Mouse (Mus musculus) heart, adult 2 months (tissue): ENCODE data around the gene Kirrel3. TPM values are rescaled to one million over a fixed set of nuclear protein-coding genes. Genes with fewer than 3 reads are reported as not detected.

Experiments used
- DNase-seq, 2 experiments: peaks; one replicate each; pipeline ENCODE4 v3.0.0; 2021
- H3K27ac ChIP-seq: fragments of 200-600 bp; 2 replicates; pipeline ENCODE4 v1.8.1; 2022
- H3K27me3 ChIP-seq: fragments of 200-500 bp; 2 replicates; pipeline ENCODE4 v1.6.1; 2012; ENCODE audit warnings: mild to moderate bottlenecking, low read length, inconsistent platforms, mixed read lengths; ENCODE audit not compliant: control insufficient read depth, insufficient read depth
- H3K36me3 ChIP-seq: fragments of 200-500 bp; 2 replicates; pipeline ENCODE4 v1.6.1; 2012; ENCODE audit warnings: low read length, inconsistent platforms; ENCODE audit not compliant: control insufficient read depth, insufficient read depth
- H3K4me1 ChIP-seq: fragments of 200-500 bp; 2 replicates; pipeline ENCODE4 v1.6.1; 2011; ENCODE audit warnings: low read length; ENCODE audit not compliant: control insufficient read depth, insufficient read depth
- H3K4me3 ChIP-seq: fragments of 200-600 bp; 2 replicates; pipeline ENCODE4 v1.8.1; 2022
- H3K79me2 ChIP-seq: fragments of 200-500 bp; replicated peaks from 2 replicates; pipeline ENCODE4 v1.6.1; 2012; ENCODE audit warnings: mild to moderate bottlenecking, inconsistent platforms, low read length, moderate library complexity, mixed read lengths; ENCODE audit not compliant: control insufficient read depth, insufficient read depth
- H3K9ac ChIP-seq: fragments of 200-500 bp; 2 replicates; pipeline ENCODE4 v1.6.1; 2012; ENCODE audit warnings: low read depth, mild to moderate bottlenecking, control low read depth, inconsistent platforms, low read length, mixed read lengths
- CTCF ChIP-seq: fragments of 200-600 bp; IDR thresholded peaks from 2 replicates; pipeline ENCODE4 v1.8.1; 2022; ENCODE audit warnings: antibody characterized with exemption, mild to moderate bottlenecking, moderate library complexity
- EP300 ChIP-seq: fragments of 200-500 bp; IDR thresholded peaks from 2 replicates; pipeline ENCODE4 v1.6.1; 2011; ENCODE audit warnings: low read depth, low read length, control low read depth; ENCODE audit not compliant: insufficient read depth
- POLR2A ChIP-seq: fragments of 200-500 bp; IDR thresholded peaks from 2 replicates; pipeline ENCODE4 v1.6.1; 2011; ENCODE audit warnings: mild to moderate bottlenecking, low read depth, low read length, control low read depth; ENCODE audit not compliant: insufficient read depth
- WGBS: fragments of 180-500 bp; shearing (Covaris S2); methylation state at CpG from one replicate; pipeline ENCODE4 v1.1.7; 2018; 5-methylcytosine and 5-hydroxymethylcytosine counted together
- intact Hi-C: fragments of 180-260 bp; cut with DNase I; formaldehyde crosslinking; loops from one replicate; pipeline ENCODE4 v1.15.1; 2025
- polyA plus RNA-seq: library from polyadenylated mRNA; depleted of rRNA; stranded (reverse); fragments of >200 nt; gene quantifications from 2 replicates; pipeline ENCODE4 v1.2.3, GENCODE M21; 2012
- total RNA-seq, 2 experiments: library from RNA; stranded (reverse); gene quantifications; 2 replicates each; pipeline ENCODE4 v1.2.3; 2021

The Kirrel3 gene
- total and polyA plus RNA-seq, 3 experiments: 0.18 to 0.59 (median 0.57) TPM

- peaks cover 10% of the 10 kb centered on the region for H3K36me3 ChIP-seq
- no peak overlapping the region for H3K27ac ChIP-seq
- WGBS: 91% methylated on average over 3 of the region's 3 CpGs
- no peak overlapping the region for H3K9ac ChIP-seq
- peaks cover 16% of the 10 kb centered on the region for H3K4me1 ChIP-seq
- H3K4me3 ChIP-seq: no peak overlapping the region
- H3K27me3 ChIP-seq: no peaks in the 10 kb centered on the region
- H3K79me2 ChIP-seq: 0 out of 2 replicates have a peak, but pooled peaks cover 2% of the 10 kb centered on the region
- DNase-seq: peak in 1 of 2 experiments; percentile 1
- intact Hi-C loops: no loop called here
- no peak for TF ChIP-seq CTCF
- TF ChIP-seq POLR2A: no peak
- TF ChIP-seq EP300: no peak
These were observed 568.0 kb downstream of the Kirrel3 start for GRCm38 (mm10) chr9:35053669-35054068.

GRCm38 (mm10) chr9:35055528-35056330 lies 570.0 kb downstream of the Kirrel3 start:
- Histone ChIP-seq H3K27ac (no peak overlapping the region), H3K4me1 (peaks cover 17% of the 10 kb centered on the region), H3K27me3 (no peaks in the 10 kb centered on the region), H3K36me3 (peaks cover 8% of the 10 kb centered on the region), H3K9ac (no peak overlapping the region), H3K4me3 (no peak overlapping the region), H3K79me2 (0 out of 2 replicates have a peak, but pooled peaks cover 2% of the 10 kb centered on the region)
- peak in 1 of 2 experiments; percentile 19 for DNase-seq
- intact Hi-C loops: no loop called here
- TF ChIP-seq CTCF: no peak
- no peak for TF ChIP-seq EP300
- TF ChIP-seq POLR2A: no peak
- WGBS: 77% methylated on average over 11 of the region's 11 CpGs

- WGBS: 84% methylated on average over 3 of the region's 3 CpGs
- peaks cover 15% of the 10 kb centered on the region for H3K4me1 ChIP-seq
- no peak overlapping the region for H3K27ac ChIP-seq
- no peak overlapping the region for H3K9ac ChIP-seq
- H3K36me3 ChIP-seq: peaks cover 9% of the 10 kb centered on the region
- H3K4me3 ChIP-seq: no peak overlapping the region
- TF ChIP-seq EP300 (no peak), CTCF (no peak), POLR2A (no peak)
- H3K79me2 ChIP-seq: 0 out of 2 replicates have a peak, but pooled peaks cover 2% of the 10 kb centered on the region
- no peak for DNase-seq
- H3K27me3 ChIP-seq: no peaks in the 10 kb centered on the region
- intact Hi-C loops: no loop called here
These were observed 570.9 kb downstream of the Kirrel3 start for GRCm38 (mm10) chr9:35056611-35057010.

GRCm38 (mm10) chr9:35057631-35058030 lies 571.9 kb downstream of the Kirrel3 start:
- Histone ChIP-seq H3K36me3 (peaks cover 10% of the 10 kb centered on the region), H3K4me3 (no peak overlapping the region), H3K79me2 (0 out of 2 replicates have a peak, but pooled peaks cover 2% of the 10 kb centered on the region), H3K9ac (no peak overlapping the region), H3K27me3 (no peaks in the 10 kb centered on the region), H3K4me1 (peaks cover 17% of the 10 kb centered on the region), H3K27ac (no peak overlapping the region)
- 89% methylated on average over 6 of the region's 6 CpGs for WGBS
- DNase-seq: no peak
- TF ChIP-seq EP300 (no peak), CTCF (no peak), POLR2A (no peak)
- intact Hi-C loops: no loop called here

- Histone ChIP-seq H3K36me3 (peaks cover 10% of the 10 kb centered on the region), H3K4me3 (no peak overlapping the region), H3K79me2 (0 out of 2 replicates have a peak, but pooled peaks cover 2% of the 10 kb centered on the region), H3K27ac (no peak overlapping the region), H3K27me3 (no peaks in the 10 kb centered on the region), H3K4me1 (peaks cover 17% of the 10 kb centered on the region), H3K9ac (no peak overlapping the region)
- intact Hi-C loops: no loop called here
- no peak for TF ChIP-seq POLR2A
- no peak for TF ChIP-seq EP300
- no peak for TF ChIP-seq CTCF
- 83% methylated on average over 4 of the region's 4 CpGs for WGBS
- DNase-seq: no peak
These were observed 572.5 kb downstream of the Kirrel3 start for GRCm38 (mm10) chr9:35058186-35058585.
